Mouse (Mus musculus) lung, postnatal 0 days (tissue): ENCODE data around the gene R3hdm4.

Source experiments
- CTCF ChIP-seq: IDR thresholded peaks from 2 replicates; pipeline ENCODE4 v1.5.1; 2016; ENCODE audit warnings: antibody characterized with exemption, mild to moderate bottlenecking
- EP300 ChIP-seq: IDR thresholded peaks from 2 replicates; pipeline ENCODE4 v1.6.1; 2016; ENCODE audit warnings: antibody characterized with exemption, mild to moderate bottlenecking, control low read depth

GRCm38 (mm10) chr10:79934272-79934721, 13.3 kb upstream of the R3hdm4 start:
- TF ChIP-seq EP300, result peak; percentile 98
- no peak; the same call in 1 of the 2 replicates for TF ChIP-seq CTCF
